ENCODE assay signal across 12 mouse cellular contexts in the genomic region with DNA sequence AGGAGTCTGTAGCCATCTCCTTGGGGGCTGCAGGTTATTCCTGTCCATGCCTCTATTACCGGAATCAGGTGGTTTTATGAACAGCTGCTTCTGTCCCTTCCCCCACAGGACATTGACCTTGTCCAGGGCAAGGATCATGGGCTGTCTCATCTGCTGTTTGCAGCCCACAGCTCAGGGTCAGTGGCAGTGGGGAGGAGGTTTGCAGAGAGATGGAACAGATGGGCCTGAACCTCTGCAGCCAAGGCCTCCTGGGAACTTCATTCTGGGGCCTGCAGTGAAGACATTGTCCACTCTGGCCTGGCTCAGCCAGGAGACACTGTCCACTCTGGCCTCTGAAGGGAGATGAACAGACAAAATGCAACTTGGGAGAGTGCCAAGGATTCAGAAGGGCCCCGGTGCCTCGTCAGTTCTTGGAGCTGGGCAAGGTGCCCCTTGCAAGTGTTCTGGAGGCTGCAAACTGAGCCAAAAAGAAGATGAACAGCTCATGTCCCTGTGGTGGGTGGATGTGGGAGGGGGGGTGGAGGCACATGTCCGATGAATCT.
DNase-seq lines count a peak whose midpoint lies in the region; ATAC-seq lines count a peak whose summit lies in the region.
"Had no signal": no experiment of that assay in that cellular context is flagged by ENCODE, and none has a peak within 500 bp of the region (broad histone marks: within the 10 kb centered on the region; RNA-seq: fewer than 3 reads in every experiment).

No protein-coding gene starts in this region.

- H3K4me1 ChIP-seq in forebrain, embryonic 13.5 days, result peaks cover 57% of the 10 kb centered on the region
- peaks cover 40% of the 10 kb centered on the region for H3K4me1 ChIP-seq in forebrain, embryonic 15.5 days

- no peak overlapping the region for H3K4me2 ChIP-seq in forebrain, embryonic 13.5 days
- H3K4me2 ChIP-seq in forebrain, embryonic 15.5 days (replicated peaks), result no peak overlapping the region
- H3K4me2 ChIP-seq: embryonic facial prominence, embryonic 13.5 days; neural tube, embryonic 15.5 days had no signal

- H3K27me3 ChIP-seq in forebrain, embryonic 13.5 days, result peaks cover 9% of the 10 kb centered on the region; the same call in 1 of the 2 replicates
- H3K27me3 ChIP-seq in forebrain, embryonic 15.5 days, result no peaks in the 10 kb centered on the region
- H3K27me3 ChIP-seq: embryonic facial prominence, embryonic 13.5 days had no signal

- no peak for ATAC-seq in forebrain, embryonic 13.5 days
- no peak for ATAC-seq in forebrain, embryonic 15.5 days (replicated peaks)

- WGBS in forebrain, embryonic 13.5 days, result 54% methylated on average over 4 of the region's 4 CpGs
- 49% methylated on average over 4 of the region's 4 CpGs for WGBS in forebrain, embryonic 15.5 days

- no peaks in the 10 kb centered on the region for H3K9me3 ChIP-seq in forebrain, embryonic 13.5 days (replicated peaks)
- H3K9me3 ChIP-seq in forebrain, embryonic 15.5 days, result no peaks in the 10 kb centered on the region
- H3K9me3 ChIP-seq: embryonic facial prominence, embryonic 13.5 days; neural tube, embryonic 15.5 days had no signal

- DNase-seq in left cerebral cortex, postnatal 4 days, result peak; percentile 73
- no peak for DNase-seq in left cerebral cortex, postnatal 14 days (ENCODE audit: low spot score in 2 of 2)
- peak; percentile 84 for DNase-seq in adrenal gland, adult 2 months
- peak; percentile 74 for DNase-seq in cerebellum, adult 9-11 months
- no peak for DNase-seq in gastrocnemius, postnatal 14 days
- DNase-seq in gastrocnemius, adult 18-20 months (ENCODE audit: low spot score), result no peak
- DNase-seq: gastrocnemius, postnatal 10 days; heart, postnatal 14 days had no signal

- no peak overlapping the region for H3K9ac ChIP-seq in forebrain, embryonic 13.5 days
- H3K9ac ChIP-seq in forebrain, embryonic 15.5 days (replicated peaks), result no peak overlapping the region
- H3K9ac ChIP-seq: embryonic facial prominence, embryonic 13.5 days; neural tube, embryonic 15.5 days had no signal

- H3K4me3 ChIP-seq in forebrain, embryonic 13.5 days, result no peak overlapping the region
- no peak overlapping the region for H3K4me3 ChIP-seq in forebrain, embryonic 15.5 days
- H3K4me3 ChIP-seq: embryonic facial prominence, embryonic 13.5 days; neural tube, embryonic 15.5 days had no signal

- intact Hi-C loops in left cerebral cortex, postnatal 4 days (cut with DNase I), result no loop called here
- intact Hi-C loops in left cerebral cortex, postnatal 14 days (cut with DNase I), result no loop called here
- intact Hi-C loops in gastrocnemius, postnatal 14 days (cut with DNase I; ENCODE audit: low total_unique reads), result no loop called here

- peak overlapping the region; percentile 2; the same call in 1 of the 2 replicates for H3K27ac ChIP-seq in forebrain, embryonic 13.5 days
- no peak overlapping the region; the same call in 1 of the 2 replicates for H3K27ac ChIP-seq in forebrain, embryonic 15.5 days (replicated peaks)
- H3K27ac ChIP-seq: embryonic facial prominence, embryonic 13.5 days; neural tube, embryonic 15.5 days had no signal

- H3K36me3 ChIP-seq in forebrain, embryonic 13.5 days (ENCODE audit: poor library complexity, severe bottlenecking), result no peaks in the 10 kb centered on the region
- no peaks in the 10 kb centered on the region for H3K36me3 ChIP-seq in forebrain, embryonic 15.5 days
- H3K36me3 ChIP-seq: embryonic facial prominence, embryonic 13.5 days; neural tube, embryonic 15.5 days had no signal

Comparison
In these comparisons a context has a peak if more than half of its experiments do, and no peak if none do; other contexts are left out.
1. DNase-seq: peak in left cerebral cortex, postnatal 4 days (single experiment), adrenal gland, adult 2 months (single experiment) and cerebellum, adult 9-11 months (single experiment); none in left cerebral cortex, postnatal 14 days (0 of 2), gastrocnemius, postnatal 14 days (single experiment) and gastrocnemius, adult 18-20 months (single experiment).